Mouse (Mus musculus) olfactory bulb, adult 2 months (tissue): ENCODE data around the gene Mapkapk5.

Experiments
- CTCF ChIP-seq: fragments of 200-500 bp; IDR thresholded peaks from 2 replicates; pipeline ENCODE4 v1.5.1; 2012; ENCODE audit warnings: low read depth, mild to moderate bottlenecking, low read length, moderate library complexity; ENCODE audit not compliant: insufficient read depth
- POLR2A ChIP-seq: fragments of 200-500 bp; IDR thresholded peaks from 2 replicates; pipeline ENCODE4 v1.6.1; 2012; ENCODE audit warnings: mild to moderate bottlenecking, low read depth, low read length, moderate library complexity; ENCODE audit not compliant: insufficient read depth

DNA sequence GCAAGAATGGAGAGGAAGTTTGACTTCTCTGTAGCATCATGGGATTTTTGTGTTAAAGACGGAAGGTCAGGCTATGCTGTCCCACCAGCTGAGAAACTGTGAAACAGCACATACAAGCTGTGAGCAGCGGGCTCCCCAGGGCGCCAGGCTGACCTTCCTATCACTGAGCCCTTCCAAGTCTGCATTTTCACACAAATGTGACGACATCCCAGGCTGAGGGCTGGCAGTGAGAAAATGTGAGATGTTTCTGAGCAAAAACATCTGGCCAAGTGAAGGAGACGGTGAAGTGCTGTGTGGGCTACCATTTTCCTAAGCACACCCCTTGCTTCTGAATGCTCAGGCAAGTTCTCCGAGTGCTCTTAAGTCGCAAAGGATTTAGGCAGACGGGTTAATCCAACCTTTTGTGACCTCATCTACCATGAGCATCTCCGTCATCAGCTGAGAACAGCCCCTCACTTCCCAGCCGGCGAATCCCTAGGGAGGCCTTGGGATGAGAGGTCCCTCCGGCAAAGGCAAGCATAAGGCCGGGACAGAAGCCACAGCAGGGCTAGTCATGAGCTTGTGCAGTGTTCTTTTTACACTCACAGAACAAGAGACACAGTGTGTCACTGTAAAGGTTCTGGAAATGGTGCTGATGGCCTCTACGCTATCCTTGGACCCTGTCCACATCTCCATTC is 19.8 kb downstream of the Mapkapk5 start:
- no peak for TF ChIP-seq POLR2A
- no peak for TF ChIP-seq CTCF
